Mouse (Mus musculus): ENCODE data around the gene Pltp.
A peak's percentile ranks its signal among the peaks of the same experiment; 100 is the strongest.
"Not testable (repeated sequence)": the region's sequence is repeated elsewhere in the genome, so short reads cannot be mapped to it uniquely, and the experiment has no call there.

Pltp gene

DNA sequence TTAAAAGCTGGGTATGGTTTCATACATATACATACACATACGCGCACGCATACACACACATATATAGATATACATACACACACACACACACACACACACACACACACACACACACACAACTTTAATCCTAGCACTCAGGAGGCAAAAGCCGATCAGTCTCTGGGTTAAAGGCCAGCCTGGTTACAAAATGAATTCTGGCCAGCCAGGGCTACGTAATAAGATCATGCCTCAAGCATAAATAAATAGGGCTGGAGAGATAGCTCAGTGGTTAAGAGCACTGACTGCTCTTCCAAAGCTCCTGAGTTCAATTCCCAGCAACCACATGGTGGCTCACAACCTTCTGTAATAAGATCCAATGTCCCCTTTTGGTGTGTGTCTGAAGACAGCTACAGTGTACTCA lies 1.9 kb downstream of the Pltp start:
- DNase-seq (ENCODE audit: extremely low spot score, low spot score) = not testable (repeated sequence)

DNA sequence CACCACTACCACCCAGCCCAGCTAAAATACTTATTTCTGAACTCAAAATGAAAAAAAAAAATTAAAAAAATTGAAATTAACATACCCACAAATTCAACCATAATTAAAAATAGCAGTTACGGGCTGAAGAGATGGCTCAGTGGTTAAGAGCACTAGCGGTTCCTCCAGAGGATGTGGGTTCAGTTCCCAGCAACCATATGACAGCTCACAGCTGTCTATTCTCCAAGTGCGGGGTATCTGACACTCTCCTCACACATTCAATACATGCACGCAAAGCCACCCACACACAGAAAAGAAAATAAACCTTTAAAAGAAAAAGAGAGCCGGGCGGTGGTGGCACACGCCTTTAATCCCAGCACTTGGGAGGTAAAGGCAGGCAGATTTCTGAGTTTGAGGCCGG lies 7.5 kb downstream of the Pltp start:
- DNase-seq (ENCODE audit: extremely low spot score, low spot score) = no peak

DNA sequence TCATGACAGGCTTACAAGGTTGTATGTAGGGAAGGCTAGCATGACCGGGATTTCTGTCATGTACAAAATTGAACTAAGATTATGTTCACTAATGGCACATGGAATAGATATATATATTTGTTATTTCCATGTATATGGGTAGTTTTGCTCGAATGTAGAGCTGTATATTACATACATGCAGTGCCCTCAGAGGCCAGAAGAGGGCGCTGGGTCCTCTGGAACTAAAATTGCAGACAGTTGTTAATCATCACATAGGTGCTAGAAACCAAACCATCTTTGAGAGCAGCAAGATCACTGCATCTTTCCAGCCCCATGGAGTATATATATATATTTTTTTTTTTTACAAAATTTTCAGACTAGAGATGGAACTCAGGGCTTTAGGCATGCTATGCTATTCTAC lies 11.7 kb downstream of the Pltp start:
- no peak for DNase-seq (ENCODE audit: extremely low spot score, low spot score)

DNA sequence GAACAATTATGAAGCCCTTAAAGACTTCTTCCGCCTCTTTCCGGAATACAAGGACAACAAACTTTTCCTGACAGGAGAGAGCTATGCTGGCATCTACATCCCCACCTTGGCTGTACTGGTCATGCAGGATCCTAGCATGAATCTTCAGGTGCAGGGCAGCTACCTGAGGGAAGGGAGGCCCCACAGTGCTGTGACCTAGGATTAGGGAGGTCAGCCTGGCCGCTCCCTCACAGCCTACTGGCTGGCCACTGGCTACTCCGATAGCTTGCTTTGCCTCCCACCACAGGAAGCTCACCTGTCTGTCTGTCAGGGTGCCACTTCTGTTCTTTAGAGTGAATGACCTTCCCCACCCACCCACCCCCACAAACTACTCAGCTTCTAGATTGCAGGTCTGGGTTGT lies 22.3 kb downstream of the Pltp start:
- no peak for DNase-seq (ENCODE audit: extremely low spot score, low spot score)

DNA sequence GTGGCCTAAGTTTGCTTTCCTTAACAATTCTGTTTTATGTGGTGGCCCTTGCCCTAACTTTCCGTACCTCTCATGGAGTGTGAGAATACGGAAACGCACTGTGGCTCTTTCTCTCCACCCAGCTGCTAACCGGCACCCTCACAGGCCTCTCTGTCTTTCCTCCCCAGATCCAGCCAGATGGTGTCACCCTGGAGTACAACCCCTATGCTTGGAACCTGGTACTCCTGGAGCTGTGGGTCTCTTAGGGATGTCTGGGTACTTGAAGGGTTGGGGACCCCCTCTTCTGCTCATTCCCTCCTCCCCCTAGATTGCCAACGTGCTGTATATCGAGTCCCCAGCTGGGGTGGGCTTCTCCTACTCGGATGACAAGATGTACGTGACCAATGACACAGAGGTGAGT lies 23.0 kb downstream of the Pltp start:
- DNase-seq (ENCODE audit: extremely low spot score, low spot score) = no peak

DNA sequence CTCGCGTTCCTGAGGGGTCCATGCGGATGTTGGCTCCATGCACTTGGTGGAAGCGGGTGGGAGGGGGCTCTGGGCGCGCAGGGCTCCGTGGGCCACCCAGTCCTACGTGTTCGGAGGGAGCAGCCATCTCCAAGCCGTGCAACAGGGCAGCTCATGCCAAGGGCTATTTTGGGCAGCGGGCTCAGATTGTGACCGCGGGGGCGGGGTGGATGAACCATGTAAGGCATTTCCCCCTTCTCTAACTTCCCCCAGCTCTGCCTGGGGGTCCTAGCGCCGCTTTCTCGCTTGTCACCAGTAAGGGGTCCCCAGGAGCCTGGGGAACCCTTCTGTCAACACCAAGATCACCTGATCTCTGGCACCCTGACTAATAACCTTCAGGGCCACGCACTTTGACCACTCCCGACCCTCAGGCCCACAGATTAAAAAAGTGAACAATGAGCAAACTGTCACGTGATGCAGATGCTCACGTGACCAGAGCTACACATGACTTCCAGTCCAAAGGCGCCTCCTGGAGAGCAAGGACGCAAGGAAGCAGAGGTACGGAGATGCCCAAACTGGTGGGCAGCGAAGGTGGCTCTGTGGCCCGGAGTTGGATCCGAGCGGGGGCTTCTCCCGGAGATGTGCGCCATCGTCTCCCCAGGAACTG lies 24.1 kb downstream of the Pltp start, which contains the start of gene Neurl2:
Gene Neurl2 (minus strand): TSS at position 143 of the 646 bp plus-strand sequence.
- peak; percentile 98 for DNase-seq (ENCODE audit: extremely low spot score, low spot score)

DNA sequence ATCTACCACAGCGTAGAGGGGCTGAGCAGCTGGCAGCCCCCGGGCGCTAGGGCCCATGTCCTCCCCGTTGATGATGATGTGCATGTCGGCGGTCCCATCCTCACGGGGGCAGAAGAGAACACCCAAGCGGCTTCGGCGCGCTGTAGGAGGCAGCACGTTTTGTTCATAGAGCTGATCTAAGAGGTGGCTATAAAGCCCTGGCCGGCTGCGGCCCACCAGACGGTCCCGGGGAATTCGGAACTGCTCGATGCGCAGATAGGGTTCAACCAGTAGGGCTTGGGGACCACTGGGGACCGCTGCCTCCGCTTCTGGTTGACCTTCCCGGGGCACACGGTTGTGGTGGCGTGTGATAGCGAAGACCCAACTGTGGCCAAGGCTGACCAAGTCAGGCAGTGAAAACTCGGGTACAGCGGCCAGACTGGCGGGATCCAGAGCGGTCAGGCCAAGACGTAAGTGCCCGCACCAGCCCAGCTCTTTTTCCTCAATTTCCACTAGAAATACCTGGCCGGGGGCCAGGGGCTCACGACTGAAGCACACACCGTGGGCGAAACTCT lies 24.7 kb downstream of the Pltp start, which contains the start of gene Ctsa:
Gene Ctsa (plus strand): TSS at position 126 of the 554 bp plus-strand sequence.
- DNase-seq (ENCODE audit: extremely low spot score, low spot score) = peak; percentile 65

DNA sequence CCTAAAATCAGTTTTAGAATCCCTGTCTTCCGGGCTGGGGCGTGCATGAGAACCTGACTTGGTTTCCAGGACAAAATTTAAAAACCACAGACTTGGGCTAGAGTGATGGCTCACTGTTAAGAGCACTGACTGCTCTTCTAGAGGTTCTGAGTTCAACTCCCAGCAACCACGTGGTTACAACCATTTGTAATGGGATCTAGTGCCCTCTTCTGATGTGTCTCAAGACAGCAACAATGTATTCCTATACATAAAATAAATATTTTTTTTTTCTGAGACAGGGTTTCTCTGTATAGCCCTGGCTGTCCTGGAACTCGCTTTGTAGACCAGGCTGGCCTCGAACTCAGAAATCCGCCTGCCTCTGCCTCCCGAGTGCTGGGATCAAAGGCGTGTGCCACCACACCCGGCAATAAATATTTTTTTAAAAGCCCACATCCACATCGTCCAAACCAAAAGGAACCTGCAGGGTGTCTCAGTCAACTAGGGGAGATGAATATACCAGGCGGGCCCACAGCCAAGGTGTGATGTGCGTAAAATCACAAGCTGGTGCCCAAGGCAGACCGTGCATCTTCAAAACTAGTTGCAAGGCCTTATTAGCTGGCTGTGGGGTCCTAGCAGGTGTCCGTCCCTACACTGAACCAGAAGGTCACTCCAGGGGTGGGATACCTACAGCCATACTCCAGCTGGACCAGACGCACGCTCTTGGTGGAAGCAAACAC lies 25.3 kb downstream of the Pltp start:
- no peak for DNase-seq (ENCODE audit: extremely low spot score, low spot score)

DNA sequence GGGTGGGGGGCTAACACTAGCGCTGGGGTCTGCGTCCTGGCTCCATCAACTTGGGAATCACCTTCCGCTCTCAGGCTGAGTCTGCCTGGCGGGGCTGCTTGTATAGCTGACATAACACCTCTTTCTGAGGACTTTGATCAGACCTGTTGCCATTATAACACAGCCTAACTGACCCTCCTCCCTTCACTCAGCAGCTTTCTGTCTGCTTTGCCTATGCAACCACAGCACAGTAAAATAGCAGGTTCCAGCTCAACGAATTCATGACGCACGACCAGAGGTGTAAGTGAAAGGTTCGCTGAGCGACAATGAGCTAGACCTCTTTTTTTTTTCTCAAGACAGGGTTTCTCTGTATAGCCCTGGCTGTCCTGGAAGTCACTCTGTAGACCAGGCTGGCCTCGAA lies 26.5 kb downstream of the Pltp start:
- no peak for DNase-seq (ENCODE audit: extremely low spot score, low spot score)

DNA sequence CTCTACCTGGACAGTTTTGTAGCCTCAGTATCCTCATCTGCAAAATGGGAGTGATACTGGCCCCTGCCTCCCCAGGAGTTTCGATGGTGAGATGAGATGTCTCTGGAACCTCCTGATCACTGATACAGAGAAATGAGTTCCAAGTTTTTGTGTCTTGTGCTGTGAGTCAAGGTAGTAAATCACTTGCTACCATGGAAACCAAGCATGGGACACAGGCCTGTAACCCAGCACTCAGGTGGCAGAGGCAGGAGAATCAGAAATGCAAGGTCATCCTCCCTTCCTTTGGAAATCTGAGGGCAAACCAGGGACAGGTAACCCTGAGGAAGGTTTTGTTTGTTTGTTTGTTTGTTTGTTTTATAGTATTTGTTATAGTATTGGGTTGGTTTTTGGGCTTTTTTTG lies 28.4 kb downstream of the Pltp start:
- DNase-seq (ENCODE audit: extremely low spot score, low spot score) = no peak

DNA sequence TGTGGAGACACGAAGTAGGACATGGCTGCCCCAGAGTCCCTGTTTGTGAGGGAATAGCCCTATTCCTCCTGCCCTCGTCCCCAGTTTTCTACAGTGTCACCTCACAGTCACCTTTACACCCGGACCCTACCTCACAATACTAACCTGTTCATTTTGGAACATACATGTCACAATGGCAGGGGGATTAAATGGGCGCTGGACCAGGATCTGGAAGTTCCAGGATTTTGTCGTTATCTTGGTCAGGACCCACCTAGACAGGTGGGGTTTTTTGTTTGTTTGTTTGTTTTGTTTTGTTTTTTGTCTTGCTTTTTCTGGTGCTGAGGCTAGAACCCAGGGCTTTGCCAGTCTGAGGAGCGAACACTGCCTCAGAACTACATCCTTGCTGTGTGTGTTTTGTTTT lies 29.1 kb downstream of the Pltp start, which contains the start of gene Spata25:
Gene Spata25 (minus strand): TSS at position 101 of the 400 bp plus-strand sequence.
- no peak for DNase-seq (ENCODE audit: extremely low spot score, low spot score)

DNA sequence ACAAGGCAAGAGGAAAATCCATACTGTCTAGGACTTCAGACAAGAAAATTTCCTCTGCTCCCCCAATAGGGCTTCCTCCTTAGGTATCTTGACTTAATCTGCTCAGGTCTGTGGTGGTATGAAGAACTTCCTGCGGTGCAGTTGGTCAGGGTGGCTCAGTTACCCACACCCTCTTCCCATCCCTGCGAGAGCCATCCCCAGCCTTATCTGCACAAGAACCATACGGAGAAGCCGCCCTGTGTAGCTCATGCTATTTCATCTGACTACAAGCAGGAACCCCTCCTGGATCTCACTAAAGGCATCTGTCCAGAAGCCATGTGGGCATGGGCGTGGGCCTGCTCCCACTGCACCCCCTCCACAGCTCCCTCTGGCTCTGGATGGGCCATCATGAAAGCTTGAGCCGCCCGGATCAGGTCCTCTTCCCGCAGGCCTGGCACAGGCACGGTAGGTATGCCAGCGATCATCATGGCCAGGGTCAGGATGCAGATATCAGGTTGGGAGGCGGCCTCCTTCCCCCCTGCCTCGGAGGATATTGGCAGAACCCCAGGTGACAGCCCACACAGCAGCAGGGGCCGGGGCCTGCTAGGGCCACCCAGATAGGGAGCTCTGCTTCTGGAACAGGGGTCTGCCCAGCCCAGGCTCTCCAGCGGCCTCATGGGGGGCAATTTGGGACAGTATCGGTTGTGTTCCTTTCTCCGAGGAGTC lies 30.2 kb downstream of the Pltp start:
- DNase-seq (ENCODE audit: extremely low spot score, low spot score) = no peak

DNA sequence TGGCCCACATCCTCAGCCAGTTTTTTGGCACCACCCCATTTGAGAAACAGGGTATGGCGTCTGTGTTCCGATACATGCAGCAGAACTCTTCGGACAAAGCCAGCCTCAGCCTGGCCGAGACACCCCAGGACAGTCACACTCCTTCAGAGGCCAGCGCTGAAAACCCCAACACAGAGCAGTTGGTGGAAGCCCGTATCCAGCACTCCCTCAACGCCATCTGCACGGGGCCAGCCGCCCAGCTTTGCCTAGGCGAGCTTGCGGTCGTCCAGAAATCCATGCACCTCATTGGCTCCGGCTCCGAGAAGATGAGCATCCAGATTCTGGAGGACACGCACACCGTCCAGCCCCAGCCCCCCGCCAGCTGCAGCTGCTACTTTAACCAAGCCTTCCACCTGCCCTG lies 32.0 kb downstream of the Pltp start:
- DNase-seq (ENCODE audit: extremely low spot score, low spot score) = no peak

DNA sequence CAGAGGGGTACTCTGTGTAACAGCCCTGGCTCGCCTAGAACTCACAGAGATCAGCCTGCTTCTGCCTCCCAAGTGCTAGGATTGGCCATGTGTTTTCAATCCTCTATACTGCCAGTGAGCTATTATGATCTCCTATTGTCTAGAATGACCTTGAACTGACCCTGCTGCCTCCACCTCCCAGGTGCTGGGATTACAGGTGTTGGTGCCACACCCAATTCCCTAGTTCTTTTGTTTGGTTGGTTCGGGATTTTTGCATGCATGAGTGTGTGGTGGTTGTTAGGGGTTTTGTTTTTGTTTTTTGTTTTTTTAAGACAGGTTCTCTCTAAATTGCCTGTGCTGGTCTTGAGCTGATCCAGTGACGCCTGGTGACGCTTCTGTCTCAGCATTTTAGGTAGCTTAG lies 33.5 kb downstream of the Pltp start:
- no peak for DNase-seq (ENCODE audit: extremely low spot score, low spot score)

DNA sequence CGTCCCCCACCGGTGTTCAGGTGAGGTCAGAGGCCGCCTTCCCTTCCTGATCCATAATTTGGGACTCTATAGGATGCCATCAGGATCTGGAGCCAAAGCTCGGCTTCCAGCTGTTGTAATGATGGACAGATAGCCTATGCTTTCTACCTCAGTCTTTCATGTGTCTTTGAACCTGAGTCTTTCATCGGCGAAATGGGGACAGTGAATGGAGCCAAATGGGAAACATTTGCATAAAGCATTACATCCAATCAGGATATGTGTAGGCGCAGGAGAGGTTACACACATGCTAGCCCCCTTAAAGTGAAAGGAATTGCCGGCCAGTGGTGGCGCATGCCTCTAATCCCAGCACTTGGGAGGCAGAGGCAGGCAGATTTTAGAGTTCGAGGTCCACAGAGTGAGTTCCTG lies 34.3 kb downstream of the Pltp start:
- no peak for DNase-seq (ENCODE audit: extremely low spot score, low spot score)

DNA sequence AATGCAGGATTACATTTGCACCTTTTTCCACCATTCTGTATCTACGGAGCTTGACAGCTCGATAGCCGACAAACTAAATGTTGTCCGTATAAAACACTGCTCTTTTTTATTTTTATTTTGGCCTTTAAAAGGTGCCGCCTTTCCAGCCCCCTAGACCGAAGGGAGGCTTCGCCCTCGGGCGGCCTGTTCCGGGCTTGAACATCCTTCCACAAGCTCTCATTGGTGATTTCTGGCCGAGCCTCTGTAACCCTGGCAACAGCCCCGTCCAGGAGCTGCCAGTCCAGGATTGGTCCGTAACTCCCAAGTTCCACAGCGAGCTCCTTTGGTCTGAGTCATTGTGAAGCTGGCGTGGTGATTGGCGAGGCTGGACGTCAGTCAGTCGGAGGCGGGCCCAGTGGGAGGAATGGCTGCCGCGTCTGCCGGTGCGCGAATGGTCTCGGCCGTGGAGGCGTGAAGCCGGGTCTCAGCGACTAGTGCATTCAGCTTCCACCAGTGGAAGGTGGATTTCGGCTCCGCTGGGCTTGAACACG lies 34.8 kb downstream of the Pltp start, which contains the start of gene Zswim1:
Gene Zswim1 (plus strand): TSS at position 51 of the 530 bp plus-strand sequence.
- DNase-seq (ENCODE audit: extremely low spot score, low spot score) = peak; percentile 98

DNA sequence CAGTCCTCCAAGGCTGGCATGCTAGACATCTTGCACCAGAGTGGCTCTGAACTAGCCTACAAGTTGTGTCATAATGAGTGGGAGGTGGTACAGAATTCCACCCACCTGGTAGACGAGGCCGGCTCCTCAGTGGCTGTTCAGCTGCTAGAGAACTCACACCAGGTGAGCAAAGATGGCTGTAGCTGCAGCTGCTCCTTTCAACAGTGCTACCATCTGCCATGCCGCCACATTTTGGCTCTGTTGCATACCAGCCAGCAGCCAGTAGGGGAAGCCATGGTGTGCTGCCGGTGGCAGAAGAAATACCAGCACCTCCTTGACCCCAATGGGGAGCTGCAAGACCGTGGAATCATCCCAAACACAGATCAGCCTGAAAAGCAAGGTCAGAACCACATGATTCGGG lies 36.5 kb downstream of the Pltp start:
- DNase-seq (ENCODE audit: extremely low spot score, low spot score) = no peak

DNA sequence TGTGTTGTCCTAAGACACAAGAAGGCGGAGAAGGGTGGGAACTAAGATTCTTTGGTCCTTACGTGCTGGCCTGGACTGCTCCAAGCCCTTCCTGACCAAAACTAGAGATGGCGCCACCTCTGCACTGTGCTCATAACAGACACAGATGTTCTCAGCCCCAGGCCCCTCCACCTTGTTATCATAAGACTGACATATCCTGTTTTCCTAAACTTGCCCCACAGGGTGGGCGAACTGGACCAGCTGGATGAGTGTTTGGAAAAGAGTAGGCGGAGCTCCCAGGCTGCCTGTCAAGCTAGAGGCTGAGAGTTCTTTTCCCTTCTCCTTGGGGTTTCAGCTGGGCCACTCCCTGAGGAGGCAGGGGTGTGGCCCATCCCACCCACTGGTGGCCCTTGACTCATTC lies 39.8 kb downstream of the Pltp start:
- DNase-seq (ENCODE audit: extremely low spot score, low spot score) = no peak

DNA sequence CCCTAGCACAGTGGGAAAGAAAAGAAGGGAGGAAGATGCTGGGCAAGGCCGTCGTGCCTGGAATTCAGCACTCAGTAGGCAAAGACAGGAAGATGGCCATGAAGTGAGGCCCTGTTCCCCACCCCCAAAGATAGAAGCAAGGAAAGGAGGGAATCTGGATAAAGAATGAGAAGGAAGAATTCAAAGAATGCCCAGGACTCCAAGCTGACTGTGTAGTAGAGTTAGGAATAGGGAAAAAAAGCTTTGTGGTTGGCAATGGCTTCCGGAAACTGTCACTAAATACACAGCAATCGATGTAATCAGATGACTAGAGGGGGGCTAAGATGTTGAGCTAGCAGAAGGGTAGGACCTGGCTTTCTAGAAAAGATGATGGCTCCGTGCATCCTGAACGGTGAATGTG lies 40.3 kb downstream of the Pltp start:
- DNase-seq (ENCODE audit: extremely low spot score, low spot score) = no peak

DNA sequence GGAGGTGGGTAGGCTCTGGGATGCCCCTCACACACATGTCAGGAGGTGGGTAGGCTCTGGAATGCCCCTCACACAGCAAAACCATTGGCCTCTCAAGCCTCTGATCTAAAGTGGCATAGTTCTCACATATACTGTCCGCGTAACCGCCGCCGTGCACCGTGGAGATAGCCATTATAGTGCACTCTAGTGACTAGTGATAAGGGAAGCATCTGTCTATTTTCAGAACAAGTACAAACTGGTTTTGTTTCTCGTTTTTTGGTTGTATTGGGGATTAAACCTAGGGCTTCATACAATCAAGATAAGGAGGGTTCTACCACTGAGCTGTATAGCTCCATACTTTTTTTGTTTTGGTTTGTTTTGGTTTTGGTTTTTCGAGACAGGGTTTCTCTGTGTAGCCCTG lies 41.7 kb downstream of the Pltp start:
- no peak for DNase-seq (ENCODE audit: extremely low spot score, low spot score)

DNA sequence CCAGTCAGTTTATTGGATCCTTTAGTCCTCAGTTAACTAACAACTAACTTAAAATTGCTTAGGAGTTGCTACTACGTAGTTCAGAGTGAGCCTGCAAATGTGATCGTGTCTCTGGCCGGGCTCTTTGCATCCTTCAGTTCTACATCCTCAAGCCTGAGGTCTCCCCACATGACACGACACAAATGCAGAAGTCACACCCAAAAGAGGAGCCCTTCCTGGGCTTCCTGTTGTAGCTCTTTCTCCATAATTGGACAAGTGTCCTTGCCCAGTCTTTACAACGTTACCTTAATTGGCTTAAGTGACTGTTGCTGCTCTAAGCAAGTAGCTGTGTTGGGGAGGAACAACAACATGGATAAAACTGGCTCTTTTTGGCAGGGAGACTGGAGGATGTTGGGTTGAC lies 42.2 kb downstream of the Pltp start:
- DNase-seq (ENCODE audit: extremely low spot score, low spot score) = no peak

DNA sequence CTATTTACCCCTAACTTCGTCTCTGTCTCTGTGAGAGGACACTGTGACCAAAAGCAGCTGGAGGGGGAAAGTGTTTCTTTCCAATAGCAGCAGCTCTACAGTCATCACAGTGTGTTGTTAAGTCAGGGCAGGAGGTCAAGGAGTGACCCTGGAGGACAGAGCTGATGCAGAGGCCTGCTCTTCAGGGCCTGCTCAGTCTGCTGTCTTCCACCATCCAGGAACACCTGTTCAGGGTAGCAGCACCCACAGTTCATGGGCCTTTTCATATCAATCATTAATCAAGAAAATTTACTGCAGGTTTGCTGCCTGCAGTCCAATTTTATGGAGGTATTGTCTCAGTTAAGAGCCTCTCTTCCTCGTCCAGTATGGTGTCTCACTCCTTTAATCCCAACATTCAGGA lies 44.0 kb downstream of the Pltp start:
- DNase-seq (ENCODE audit: extremely low spot score, low spot score) = no peak

Measured in neural tube, embryonic 10.5 days (tissue).